Mouse (Mus musculus) lung, postnatal 0 days (tissue): Measurements from ENCODE around the gene Il2.

Experiments
- CTCF ChIP-seq: IDR thresholded peaks from 2 replicates; pipeline ENCODE4 v1.5.1; 2016; ENCODE audit warnings: antibody characterized with exemption, mild to moderate bottlenecking
- EP300 ChIP-seq: IDR thresholded peaks from 2 replicates; pipeline ENCODE4 v1.6.1; 2016; ENCODE audit warnings: antibody characterized with exemption, mild to moderate bottlenecking, control low read depth

DNA sequence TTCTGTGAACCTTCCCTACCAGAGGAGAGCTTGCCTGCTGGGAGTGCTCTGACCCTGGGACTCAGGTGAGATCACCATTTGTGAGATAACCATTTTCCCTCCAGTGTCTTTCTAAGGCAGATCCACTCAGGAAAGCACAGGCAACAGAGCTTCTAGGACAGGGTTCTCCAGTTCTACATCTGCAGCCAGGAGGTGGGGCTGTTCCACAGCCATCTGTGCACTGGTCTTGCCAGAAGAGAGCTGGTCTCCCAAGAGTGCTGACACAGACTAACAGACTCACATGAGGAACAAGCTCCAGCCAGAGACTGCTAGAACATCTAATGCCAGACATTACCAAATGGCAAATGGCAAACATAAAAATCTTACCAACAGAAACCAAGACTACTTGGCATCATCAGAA, 52.5 kb downstream of the Il2 start:
- peak; percentile 71 for TF ChIP-seq CTCF
- no peak for TF ChIP-seq EP300
